Mouse (Mus musculus) testis, adult 10 weeks (tissue): ENCODE data around the gene Myrf. TPM values are rescaled to one million over a fixed set of nuclear protein-coding genes. Genes with fewer than 3 reads are reported as not detected.

Experiments
- polyA plus RNA-seq: library from polyadenylated mRNA; stranded (reverse); fragments of 350-450 nt; fragmentation: Illumina TruSeq; extraction: RNeasy Lipid Tissue Mini Kit (QIAGEN cat#74804); gene quantifications from one replicate; pipeline ENCODE4 v1.2.3, GENCODE M21; 2014; ENCODE audit warnings: low read depth, low replicate concordance

Gene Myrf
- 0.36 TPM for polyA plus RNA-seq

DNA sequence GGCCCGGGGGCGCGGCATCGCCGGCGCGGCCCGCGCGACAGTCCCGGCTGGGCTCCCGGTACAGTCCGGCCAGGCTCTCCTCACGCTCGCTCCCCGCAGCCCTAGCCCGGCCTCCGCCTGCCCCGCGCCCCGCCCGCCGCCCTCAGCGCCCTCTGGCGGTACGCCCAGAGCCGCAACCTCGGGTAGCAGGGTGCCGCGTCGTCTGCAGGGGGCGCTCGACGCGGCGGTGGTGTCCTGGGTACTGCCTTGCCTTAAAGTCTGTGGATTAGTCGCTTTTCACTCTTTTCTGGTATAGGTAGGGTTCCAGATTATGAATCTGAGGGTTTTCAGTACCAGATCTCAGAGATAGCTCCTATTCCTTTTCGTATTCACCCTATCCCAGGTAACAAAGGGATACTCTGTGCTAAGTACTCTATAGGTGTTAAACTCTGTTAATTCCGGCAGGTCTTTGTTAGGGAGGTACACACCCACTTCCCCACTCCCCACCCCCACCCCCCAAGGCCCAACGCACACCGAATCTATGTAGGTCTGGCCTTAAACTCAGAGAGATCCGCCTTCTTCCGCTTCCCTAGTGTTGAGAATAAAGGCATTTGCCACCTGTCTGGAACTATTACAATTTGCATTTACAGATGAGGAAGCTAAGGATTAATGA is at the start of gene Myrf:
Gene Myrf (minus strand): TSS at position 95 of the 652 bp plus-strand sequence.

DNA sequence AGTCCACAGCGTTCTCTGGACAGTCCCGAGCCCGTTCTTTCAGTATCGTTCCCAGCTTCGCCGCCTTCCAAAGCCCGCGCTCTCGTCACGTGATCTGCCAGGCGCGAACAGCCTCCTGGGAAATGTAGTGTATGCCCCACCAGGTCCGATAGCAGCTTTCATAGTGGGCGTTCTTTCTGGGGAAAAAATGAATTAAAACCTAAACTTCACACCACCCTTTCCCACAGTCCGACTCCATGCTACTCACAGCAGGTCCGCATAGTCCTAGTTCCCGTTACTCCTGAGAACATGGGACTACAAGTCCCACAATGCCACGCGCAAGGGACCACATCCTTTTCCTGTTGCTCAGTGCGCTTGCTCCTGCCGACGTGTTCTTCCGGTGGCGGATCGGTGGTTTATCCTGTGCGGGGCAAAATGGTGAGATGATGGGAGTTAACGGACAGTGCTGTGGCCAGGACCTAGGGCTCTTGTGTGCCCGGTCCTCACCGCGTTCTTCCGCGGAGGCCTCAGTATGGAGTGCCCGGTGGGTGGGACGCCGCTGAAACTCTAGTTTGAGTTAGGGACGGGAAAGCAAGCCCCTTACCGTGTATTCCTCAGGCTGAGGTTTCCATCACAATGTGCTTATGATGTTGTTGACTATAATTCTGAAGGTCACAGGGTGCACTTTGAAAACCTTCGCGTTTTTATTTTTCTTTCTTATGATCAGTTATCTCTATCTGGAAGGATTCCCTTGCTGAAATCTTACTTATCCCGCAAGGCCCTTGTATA is 36.5 kb downstream of the Myrf start, which contains the start of the genes Tmem258 and Fen1:
Gene Tmem258 (plus strand): TSS at position 167 of the 768 bp plus-strand sequence.
Gene Fen1 (minus strand): TSS at position 322 of the 768 bp plus-strand sequence.

DNA sequence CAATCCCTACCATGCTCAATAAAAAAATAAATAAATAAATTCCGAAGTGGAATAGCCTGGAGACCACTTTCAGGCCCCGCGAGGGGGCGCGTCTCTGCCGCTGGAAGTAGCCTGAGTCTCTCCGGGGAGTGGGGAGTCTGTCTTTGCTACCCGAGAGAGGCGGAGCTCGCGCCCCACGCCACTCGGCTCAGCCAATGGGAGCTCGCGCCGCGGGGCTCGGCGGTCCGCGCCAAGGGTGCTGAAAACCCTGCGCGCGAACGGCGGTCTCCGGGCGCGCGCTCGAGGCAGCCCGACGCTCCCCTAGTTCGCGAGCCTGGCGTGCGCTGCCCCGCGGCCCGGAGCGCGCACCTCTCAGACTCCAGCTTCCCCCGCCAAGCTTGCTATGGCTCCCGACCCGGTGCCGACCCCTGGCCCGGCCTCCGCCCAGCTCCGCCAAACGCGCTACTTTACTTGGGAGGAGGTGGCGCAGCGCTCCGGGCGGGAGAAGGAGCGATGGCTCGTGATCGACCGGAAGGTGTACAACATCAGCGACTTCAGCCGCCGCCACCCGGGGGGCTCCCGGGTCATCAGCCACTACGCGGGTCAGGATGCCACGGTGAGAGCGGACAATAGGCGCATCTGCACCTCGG is 57.8 kb downstream of the Myrf start, which contains the start of gene Fads1:
Gene Fads1 (plus strand): TSS at position 219 of the 629 bp plus-strand sequence.

Other genes with a start within 250 kb of the Myrf start
- gene Best1, start 239.1 kb downstream of the Myrf start, polyA plus RNA-seq = 87.4 TPM
- 65.0 TPM for gene Rab3il1, start 239.1 kb downstream of the Myrf start, polyA plus RNA-seq
- 0.48 TPM for gene Fads3, start 199.2 kb downstream of the Myrf start, polyA plus RNA-seq
- 23.2 TPM for gene Fads2, start 139.0 kb downstream of the Myrf start, polyA plus RNA-seq
- 33.5 TPM for gene Fads1, start 57.9 kb downstream of the Myrf start, polyA plus RNA-seq
- gene Tmem258, start 36.7 kb downstream of the Myrf start, polyA plus RNA-seq = 80.5 TPM
- gene Fen1, start 36.6 kb downstream of the Myrf start, polyA plus RNA-seq = 3.1 TPM
- 0.04 TPM for gene Dagla, start 64.1 kb upstream of the Myrf start, polyA plus RNA-seq
- gene Syt7, start 148.3 kb upstream of the Myrf start, polyA plus RNA-seq = 3.8 TPM
- gene Lrrc10b, start 216.7 kb upstream of the Myrf start, polyA plus RNA-seq = 1.8 TPM
- 26.0 TPM for gene Ppp1r32, start 242.2 kb upstream of the Myrf start, polyA plus RNA-seq